Mouse (Mus musculus) gastrocnemius, adult 2 months (tissue): ENCODE measurements around the gene Rxrb. TPM values are rescaled to one million over a fixed set of nuclear protein-coding genes. Genes with fewer than 3 reads are reported as not detected.
"Not testable (repeated sequence)": the region's sequence is repeated elsewhere in the genome, so short reads cannot be mapped to it uniquely, and the experiment has no call there.

Experiments
- DNase-seq: peaks from one replicate; pipeline ENCODE4 v3.0.0; 2022
- H3K27ac ChIP-seq: fragments of 200-600 bp; 2 replicates; pipeline ENCODE4 v1.8.1; 2022; ENCODE audit warnings: mild to moderate bottlenecking
- H3K4me3 ChIP-seq: fragments of 200-600 bp; 2 replicates; pipeline ENCODE4 v1.8.1; 2022; ENCODE audit warnings: mild to moderate bottlenecking, moderate library complexity
- CTCF ChIP-seq: fragments of 200-600 bp; IDR thresholded peaks from 2 replicates; pipeline ENCODE4 v1.8.1; 2022; ENCODE audit warnings: antibody characterized with exemption, mild to moderate bottlenecking, moderate library complexity
- intact Hi-C: fragments of 180-260 bp; cut with DNase I; formaldehyde crosslinking; loops from one replicate; pipeline ENCODE4 v1.15.1; 2025
- long read RNA-seq, 2 experiments: library from polyadenylated mRNA; stranded (forward); transcript quantifications; one replicate each; pipeline ENCODE4 v2.0.0; 2021
- total RNA-seq, 2 experiments: library from RNA; stranded (reverse); gene quantifications; 2 replicates each; pipeline ENCODE4 v1.2.3; 2021

The Rxrb gene
- total RNA-seq, result 10 to 100 TPM; 40.5 to 41.7 TPM
- long read RNA-seq, experiment 1, transcript Rxrb-201 (10 exons, 2,627 nt), result minor isoform, 34 of 108 reads
- long read RNA-seq, experiment 1, transcript Rxrb-207 (10 exons, 2,577 nt), result major isoform, 45 of 108 reads
- long read RNA-seq, experiment 1, transcript Rxrb-202 (10 exons, 2,283 nt), result minor isoform, 8 of 108 reads
- long read RNA-seq, experiment 1, partial matches to known transcripts, result 8 of 108 reads
- long read RNA-seq, experiment 1, other reads (novel, unspliced or antisense), result 8 of 108 reads
- long read RNA-seq, experiment 2, transcript Rxrb-207 (10 exons, 2,577 nt), result major isoform, 38 of 104 reads
- long read RNA-seq, experiment 2, transcript Rxrb-201 (10 exons, 2,627 nt), result minor isoform, 34 of 104 reads
- long read RNA-seq, experiment 2, partial matches to known transcripts, result 4 of 104 reads
- long read RNA-seq, experiment 2, other reads (novel, unspliced or antisense), result 17 of 104 reads

DNA sequence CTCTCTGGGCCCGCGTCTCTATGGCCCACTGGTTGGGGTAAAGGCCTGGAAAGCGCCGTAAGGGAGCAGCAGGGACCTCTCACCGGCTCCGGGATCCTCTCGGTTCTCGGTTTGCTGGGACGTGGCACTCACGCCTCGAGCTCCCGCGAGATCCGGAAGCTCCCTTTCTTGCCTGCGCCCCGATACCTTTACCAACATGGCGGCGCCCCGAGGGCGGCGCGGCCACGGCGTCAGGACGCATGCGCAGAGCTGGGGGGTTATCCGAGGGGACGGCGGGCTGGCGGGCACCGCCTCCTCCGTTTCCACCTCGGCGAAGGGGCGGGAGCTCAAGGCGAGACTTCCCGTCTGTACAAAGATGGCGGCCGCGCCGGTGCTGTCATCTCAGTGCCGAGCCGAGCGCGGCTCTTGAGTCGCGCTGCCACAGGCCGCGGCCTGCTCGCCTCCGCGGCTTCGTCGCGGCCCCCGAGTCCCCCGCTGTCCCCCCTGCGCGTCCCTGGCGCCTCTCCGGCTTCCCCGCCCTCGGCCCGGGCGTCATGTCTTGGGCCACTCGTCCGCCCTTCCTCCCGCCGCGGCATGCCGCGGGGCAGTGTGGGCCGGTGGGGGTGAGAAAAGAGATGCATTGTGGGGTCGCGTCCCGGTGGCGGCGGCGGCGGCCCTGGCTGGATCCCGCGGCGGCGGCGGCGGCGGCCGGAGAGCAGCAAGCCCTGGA, at the start of gene Rxrb, which contains the start of gene Slc39a7:
Gene Rxrb, plus strand, starts transcription at position 348 of the 709 bp plus-strand sequence.
Gene Slc39a7, minus strand, starts transcription at position 218 of the 709 bp plus-strand sequence.
- DNase-seq, result peak; percentile 100
- intact Hi-C loops, result loop anchor here (5.0 kb wide), 1 partner anchor 91 kb away; the partner anchor contains the start of gene Brd2
- no peak for TF ChIP-seq CTCF
- Histone ChIP-seq H3K27ac (peak within 1 kb of the TSS; percentile 100), H3K4me3 (peak within 1 kb of the TSS; percentile 78)

- peak; percentile 67 for DNase-seq
- Histone ChIP-seq H3K27ac (peak overlapping the region; percentile 90; the same call in 1 of the 2 replicates), H3K4me3 (peak overlapping the region; percentile 81)
- intact Hi-C loops, result loop anchor here (2.0 kb wide), 1 partner anchor 13 kb away; no protein-coding TSS in a partner anchor
- peak; percentile 81; the same call in 1 of the 2 replicates for TF ChIP-seq CTCF
Observed at GRCm38 (mm10) chr17:33982136-33982535, 49.5 kb upstream of the Rxrb start.

- DNase-seq, result peak; percentile 43
- peak; percentile 84 for TF ChIP-seq CTCF
- intact Hi-C loops, result no loop called here
- no peak overlapping the region for H3K4me3 ChIP-seq
- no peak overlapping the region for H3K27ac ChIP-seq
Observed at GRCm38 (mm10) chr17:33991788-33992664, 39.6 kb upstream of the Rxrb start.

DNA sequence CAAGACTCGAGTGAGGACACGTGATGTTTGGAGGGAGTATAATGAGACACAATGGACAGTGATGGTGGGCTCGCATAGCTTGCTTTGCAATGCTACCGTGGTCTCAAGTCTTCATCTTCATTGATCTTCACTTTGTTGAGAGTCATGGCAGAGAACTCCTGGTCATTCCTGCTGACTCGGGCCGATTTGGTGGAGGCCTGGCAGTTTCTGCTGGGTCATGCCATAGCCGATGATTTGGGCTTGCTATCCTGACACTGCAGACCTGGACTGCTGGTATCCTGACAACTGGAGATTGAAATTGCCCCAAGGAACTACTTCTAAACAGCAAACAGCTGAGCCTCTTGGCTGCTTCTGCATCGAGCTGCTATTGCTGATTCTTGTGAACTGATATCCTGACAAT, 36.7 kb upstream of the Rxrb start:
- intact Hi-C loops, result loop anchor here (1.0 kb wide), 1 partner anchor 1273 kb away; no protein-coding TSS in a partner anchor
- Histone ChIP-seq H3K4me3 (no peak overlapping the region), H3K27ac (no peak overlapping the region)
- TF ChIP-seq CTCF, result no peak
- no peak for DNase-seq

GRCm38 (mm10) chr17:33995651-33996050, 36.0 kb upstream of the Rxrb start:
- TF ChIP-seq CTCF, result no peak
- Histone ChIP-seq H3K4me3 (no peak overlapping the region), H3K27ac (no peak overlapping the region)
- intact Hi-C loops, result loop anchor here (1.0 kb wide), 1 partner anchor 1273 kb away; no protein-coding TSS in a partner anchor
- DNase-seq, result no peak

- H3K4me3 ChIP-seq, intact Hi-C loops, DNase-seq, H3K27ac ChIP-seq: not testable (repeated sequence)
Observed at GRCm38 (mm10) chr17:33997025-33997424, 34.6 kb upstream of the Rxrb start.

- H3K27ac ChIP-seq, intact Hi-C loops, DNase-seq: not testable (repeated sequence)
- H3K4me3 ChIP-seq, result peak overlapping the region; percentile 89
Observed at GRCm38 (mm10) chr17:33998697-33999096, 32.9 kb upstream of the Rxrb start.

GRCm38 (mm10) chr17:33999341-34000149, 32.1 kb upstream of the Rxrb start:
- intact Hi-C loops, result no loop called here
- H3K27ac ChIP-seq, result peak overlapping the region; percentile 83

DNA sequence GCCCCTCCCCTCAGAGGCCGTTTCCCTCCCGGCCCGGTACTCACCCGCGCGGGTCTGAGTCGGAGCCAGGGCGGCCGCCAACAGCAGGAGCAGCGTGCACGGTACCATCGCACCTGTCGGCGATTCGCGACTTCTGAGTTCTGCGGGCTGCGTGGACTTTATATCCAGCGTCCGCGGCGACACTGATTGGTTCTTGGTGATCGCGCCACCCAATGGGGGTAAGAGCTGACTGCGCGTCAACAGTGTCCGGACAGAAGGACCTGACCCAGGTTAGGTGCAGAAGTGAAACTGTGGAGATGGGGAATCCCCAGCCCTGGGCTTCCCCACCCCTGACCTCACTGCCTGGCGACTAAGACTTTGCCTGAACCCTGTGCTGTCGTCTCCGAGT, 31.5 kb upstream of the Rxrb start, which contains the start of gene H2-K1:
Gene H2-K1, minus strand, starts transcription at position 198 of the 388 bp plus-strand sequence.
- intact Hi-C loops, result no loop called here
- peak; percentile 93 for DNase-seq
- Histone ChIP-seq H3K27ac (peak within 1 kb of the TSS; percentile 83), H3K4me3 (peak within 1 kb of the TSS; percentile 89)
- no peak for TF ChIP-seq CTCF

More at GRCm38 (mm10) chr17:33999341-34000149, 32.1 kb upstream of the Rxrb start:
- TF ChIP-seq CTCF, result no peak
- peak; percentile 51 for DNase-seq
- H3K4me3 ChIP-seq, result peak overlapping the region; percentile 89

GRCm38 (mm10) chr17:34000796-34001195, 30.8 kb upstream of the Rxrb start:
- H3K4me3 ChIP-seq, result peak overlapping the region; percentile 89
- H3K27ac ChIP-seq, result peak overlapping the region; percentile 72; the same call in 1 of the 2 replicates
- DNase-seq, intact Hi-C loops: not testable (repeated sequence)

DNA sequence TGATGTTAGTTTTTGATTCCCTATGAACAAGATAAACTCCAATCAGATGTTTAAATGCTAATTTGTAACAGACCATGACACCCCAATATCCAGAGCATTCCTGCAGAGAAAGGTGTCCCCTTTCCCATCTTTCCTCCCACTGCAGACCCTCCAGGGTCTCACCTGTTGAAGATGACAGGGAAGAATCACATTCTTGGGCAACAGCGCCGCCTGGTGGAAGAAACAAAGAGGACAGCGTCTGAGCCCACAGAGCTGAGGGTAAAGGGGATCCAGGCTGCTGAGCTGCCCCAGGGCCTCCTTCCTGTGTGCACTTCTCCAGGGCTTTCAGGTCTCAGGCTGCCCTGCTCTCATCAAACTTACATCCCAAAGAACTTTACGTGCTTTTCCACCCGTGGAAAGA, 28.2 kb upstream of the Rxrb start:
- TF ChIP-seq CTCF, result peak; percentile 71
- intact Hi-C loops, result no loop called here
- no peak overlapping the region for H3K27ac ChIP-seq
- H3K4me3 ChIP-seq, result no peak overlapping the region
- peak; percentile 40 for DNase-seq
